Mouse (Mus musculus) CH12.LX (cell line): Measurements from ENCODE around the gene Wdr78. TPM values are rescaled to one million over a fixed set of nuclear protein-coding genes. Genes with fewer than 3 reads are reported as not detected.
A peak's percentile ranks its signal among the peaks of the same experiment; 100 is the strongest.

Experiments used
- DNase-seq: peaks from one replicate; pipeline ENCODE4 v3.0.0-alpha.2; 2013; ENCODE audit errors: extremely low read depth
- H3K27ac ChIP-seq: 2 replicates; pipeline ENCODE4 v1.5.1; 2012; ENCODE audit warnings: low read depth, mild to moderate bottlenecking, control low read depth, moderate library complexity; ENCODE audit not compliant: insufficient read depth
- H3K27me3 ChIP-seq: replicated peaks from 2 replicates; pipeline ENCODE3; 2012; ENCODE audit warnings: inconsistent platforms
- H3K36me3 ChIP-seq, 2 experiments: replicated peaks in 1 of 2; 2 replicates each; pipeline versions ENCODE3 to v1.6.1; 2012; ENCODE audit warnings: inconsistent platforms in 1 of 2, low read length in 1 of 2, mild to moderate bottlenecking in 1 of 2, mixed read lengths in 1 of 2, moderate library complexity in 1 of 2; ENCODE audit not compliant: control insufficient read depth in 1 of 2, insufficient read depth in 1 of 2
- H3K4me1 ChIP-seq, 2 experiments: 2 replicates each; pipeline ENCODE4 v1.6.1; 2012; ENCODE audit warnings: inconsistent platforms in 1 of 2, moderate library complexity in 1 of 2; ENCODE audit not compliant: insufficient read depth in 2 of 2, control insufficient read depth in 1 of 2
- H3K4me2 ChIP-seq: 2 replicates; pipeline ENCODE4 v1.6.1; 2012; ENCODE audit warnings: low read depth, mild to moderate bottlenecking, control low read depth; ENCODE audit not compliant: poor library complexity, insufficient read depth, severe bottlenecking
- H3K4me3 ChIP-seq, 3 experiments: fragments of 150-350 bp in 1 of 3; sonication (generic) in 1 of 3; replicated peaks in 1 of 3; 2 replicates each; pipeline versions ENCODE3 to v1.5.1; 2011 to 2012; ENCODE audit warnings: low read depth in 2 of 3, low read length in 2 of 3, mild to moderate bottlenecking in 2 of 3, moderate library complexity in 2 of 3, control low read depth in 1 of 3, improper control_type of control experiment in 1 of 3, inconsistent platforms in 1 of 3, mixed read lengths in 1 of 3; ENCODE audit not compliant: poor library complexity in 1 of 3
- H3K79me2 ChIP-seq: replicated peaks from 2 replicates; pipeline ENCODE4 v1.6.1; 2012; ENCODE audit warnings: mild to moderate bottlenecking, moderate library complexity; ENCODE audit not compliant: control insufficient read depth, poor library complexity, insufficient read depth, severe bottlenecking; ENCODE audit errors: extremely low read depth
- H3K9ac ChIP-seq: 2 replicates; pipeline ENCODE4 v1.6.1; 2012; ENCODE audit warnings: low read depth, mild to moderate bottlenecking, control low read depth, moderate library complexity; ENCODE audit not compliant: insufficient read depth
- H3K9me3 ChIP-seq: replicated peaks from 2 replicates; pipeline ENCODE3; 2012; ENCODE audit warnings: low read length, inconsistent platforms, mixed read lengths
- BHLHE40 ChIP-seq: IDR thresholded peaks from 2 replicates; pipeline ENCODE4 v1.6.1; 2011; ENCODE audit warnings: mild to moderate bottlenecking, low read depth, low read length, improper control_type of control experiment
- CHD1 ChIP-seq: IDR thresholded peaks from 2 replicates; pipeline ENCODE4 v1.6.1; 2012; ENCODE audit warnings: low read depth, low read length, improper control_type of control experiment, inconsistent platforms
- CTCF ChIP-seq, 2 experiments: IDR thresholded peaks in 1 of 2; conservative IDR thresholded peaks in 1 of 2; 2 replicates each; pipeline ENCODE4 v1.5.1; 2011 to 2012; ENCODE audit warnings: low read depth in 2 of 2, low read length in 2 of 2, improper control_type of control experiment in 1 of 2, inconsistent platforms in 1 of 2, mild to moderate bottlenecking in 1 of 2, moderate library complexity in 1 of 2
- E2F4 ChIP-seq: IDR thresholded peaks from 2 replicates; pipeline ENCODE4 v1.6.1; 2011; ENCODE audit warnings: low read depth, low read length, improper control_type of control experiment; ENCODE audit not compliant: insufficient replicate concordance
- ELF1 ChIP-seq: IDR thresholded peaks from 2 replicates; pipeline ENCODE4 v1.6.1; 2014; ENCODE audit warnings: low read depth, mild to moderate bottlenecking, inconsistent platforms, low read length, improper control_type of control experiment
- EP300 ChIP-seq: IDR thresholded peaks from 2 replicates; pipeline ENCODE4 v1.6.1; 2011; ENCODE audit warnings: low read length, improper control_type of control experiment
- ETS1 ChIP-seq: conservative IDR thresholded peaks from 2 replicates; pipeline ENCODE4 v1.6.1; 2012; ENCODE audit warnings: low read depth, mild to moderate bottlenecking, inconsistent platforms, low read length, improper control_type of control experiment, moderate library complexity
- GABPA ChIP-seq: IDR thresholded peaks from 2 replicates; pipeline ENCODE4 v1.6.1; 2012; ENCODE audit warnings: low read depth, low read length, improper control_type of control experiment, inconsistent platforms; ENCODE audit not compliant: insufficient replicate concordance
- HCFC1 ChIP-seq: IDR thresholded peaks from 2 replicates; pipeline ENCODE4 v1.6.1; 2012; ENCODE audit warnings: low read depth, mild to moderate bottlenecking, inconsistent platforms, low read length, improper control_type of control experiment
- JUN ChIP-seq: IDR thresholded peaks from 2 replicates; pipeline ENCODE4 v1.6.1; 2011; ENCODE audit warnings: low read depth, mild to moderate bottlenecking, low read length, improper control_type of control experiment, moderate library complexity; ENCODE audit not compliant: insufficient read depth
- MAFK ChIP-seq: IDR thresholded peaks from 2 replicates; pipeline ENCODE4 v1.6.1; 2011; ENCODE audit warnings: low read length, improper control_type of control experiment; ENCODE audit not compliant: insufficient replicate concordance
- MAX ChIP-seq: IDR thresholded peaks from 2 replicates; pipeline ENCODE4 v1.6.1; 2011; ENCODE audit warnings: low read length, improper control_type of control experiment
- MAZ ChIP-seq: IDR thresholded peaks from 2 replicates; pipeline ENCODE4 v1.6.1; 2012; ENCODE audit warnings: low read depth, mild to moderate bottlenecking, inconsistent platforms, low read length, improper control_type of control experiment, moderate library complexity
- MEF2A ChIP-seq: IDR thresholded peaks from 2 replicates; pipeline ENCODE4 v1.6.1; 2014; ENCODE audit warnings: low read depth, mild to moderate bottlenecking, inconsistent platforms, low read length, improper control_type of control experiment, borderline replicate concordance
- MYC ChIP-seq: IDR thresholded peaks from 2 replicates; pipeline ENCODE4 v1.6.1; 2011; ENCODE audit warnings: low read depth, mild to moderate bottlenecking, improper control_type of control experiment, low read length
- NELFE ChIP-seq: IDR thresholded peaks from 2 replicates; pipeline ENCODE4 v1.6.1; 2011; ENCODE audit warnings: low read depth, low read length, improper control_type of control experiment
- NRF1 ChIP-seq: IDR thresholded peaks from 2 replicates; pipeline ENCODE4 v1.6.1; 2014; ENCODE audit warnings: low read depth, mild to moderate bottlenecking, inconsistent platforms, low read length, improper control_type of control experiment, moderate library complexity
- PAX5 ChIP-seq: IDR thresholded peaks from 2 replicates; pipeline ENCODE4 v1.6.1; 2012; ENCODE audit warnings: low read length, inconsistent platforms, mixed read lengths
- POLR2A ChIP-seq: IDR thresholded peaks from 2 replicates; pipeline ENCODE4 v1.6.1; 2011; ENCODE audit warnings: low read depth, mild to moderate bottlenecking, improper control_type of control experiment, low read length
- POLR2AphosphoS2 ChIP-seq: IDR thresholded peaks from 2 replicates; pipeline ENCODE4 v1.6.1; 2011; ENCODE audit warnings: low read depth, low read length, improper control_type of control experiment
- RAD21 ChIP-seq: IDR thresholded peaks from 2 replicates; pipeline ENCODE4 v1.6.1; 2011; ENCODE audit warnings: low read depth, mild to moderate bottlenecking, low read length, improper control_type of control experiment, moderate library complexity
- SMC3 ChIP-seq: IDR thresholded peaks from 2 replicates; pipeline ENCODE4 v1.6.1; 2011; ENCODE audit warnings: low read depth, low read length, improper control_type of control experiment
- TCF12 ChIP-seq: IDR thresholded peaks from 2 replicates; pipeline ENCODE4 v1.6.1; 2014; ENCODE audit warnings: low read depth, mild to moderate bottlenecking, inconsistent platforms, low read length, improper control_type of control experiment
- UBTF ChIP-seq: IDR thresholded peaks from 2 replicates; pipeline ENCODE4 v1.6.1; 2012; ENCODE audit warnings: low read depth, mild to moderate bottlenecking, inconsistent platforms, low read length, improper control_type of control experiment, moderate library complexity
- USF1 ChIP-seq: IDR thresholded peaks from 2 replicates; pipeline ENCODE4 v1.6.1; 2014; ENCODE audit warnings: low read depth, mild to moderate bottlenecking, inconsistent platforms, low read length, improper control_type of control experiment
- USF2 ChIP-seq: conservative IDR thresholded peaks from 2 replicates; pipeline ENCODE4 v1.6.1; 2011; ENCODE audit warnings: low read depth, low read length, improper control_type of control experiment
- ZC3H11A ChIP-seq: IDR thresholded peaks from 2 replicates; pipeline ENCODE4 v1.6.1; 2012; ENCODE audit warnings: low read depth, mild to moderate bottlenecking, inconsistent platforms, low read length, improper control_type of control experiment
- ZMIZ1 ChIP-seq: IDR thresholded peaks from 2 replicates; pipeline ENCODE4 v1.6.1; 2012; ENCODE audit warnings: low read depth, mild to moderate bottlenecking, inconsistent platforms, low read length, improper control_type of control experiment
- ZNF384 ChIP-seq: IDR thresholded peaks from 2 replicates; pipeline ENCODE4 v1.6.1; 2012; ENCODE audit warnings: low read depth, low read length, improper control_type of control experiment, inconsistent platforms
- dilution Hi-C: fragments of 300-500 bp; cut with MboI; formaldehyde crosslinking; loops from 2 replicates; pipeline ENCODE4 v1.14.3; 2020; ENCODE audit warnings: low sequenced_read_pairs; ENCODE audit not compliant: extremely low pct_unique_long_range_greater_than_20kb, extremely low pct_ligation_motif_present
- in situ Hi-C: fragments of 300-500 bp; cut with MboI; formaldehyde crosslinking; loops from 3 replicates; pipeline ENCODE4 v1.14.3; 2019; ENCODE audit warnings: low sequenced_read_pairs, low pct_ligation_motif_present, low pct_unique_long_range_greater_than_20kb, mixed read lengths
- polyA plus RNA-seq: library from polyadenylated mRNA; unstranded; fragments of >175 nt; gene quantifications from 2 replicates; pipeline ENCODE4 v1.2.1, GENCODE M21; 2012; ENCODE audit warnings: low read depth; ENCODE audit not compliant: insufficient read length
- total RNA-seq, 2 experiments: library from RNA; depleted of rRNA; stranded (reverse); fragments of 300-350 nt in 1 of 2; fragments of >200 nt in 1 of 2; gene quantifications; 2 replicates each; pipeline ENCODE4 v1.2.3; 2012 to 2014

Wdr78 gene
- total and polyA plus RNA-seq, 3 experiments: 0.29 to 1.1 (median 0.63) TPM

DNA sequence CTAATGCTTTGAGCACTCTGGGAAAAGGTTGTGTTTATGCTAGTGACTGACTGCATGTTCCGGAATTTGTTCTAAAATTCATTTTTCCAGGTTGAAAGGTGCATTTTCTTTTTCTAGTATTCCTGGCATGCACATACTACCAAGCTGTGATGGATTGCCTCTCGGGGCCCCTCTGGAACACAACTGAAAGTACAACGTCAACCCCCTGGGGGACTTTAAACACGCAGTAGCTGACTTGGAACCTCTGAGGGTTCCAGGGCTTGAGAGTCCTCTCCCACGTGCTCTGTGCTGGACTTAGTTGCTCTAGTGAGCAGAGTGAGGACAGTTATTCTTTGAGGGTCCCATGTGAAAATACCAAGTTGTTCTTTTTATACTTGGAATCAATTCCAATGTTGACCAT, 37.6 kb upstream of the Wdr78 start:
- no peaks in the 10 kb centered on the region for H3K9me3 ChIP-seq
- TF ChIP-seq ELF1 (no peak), UBTF (no peak), JUN (no peak), ZMIZ1 (no peak), GABPA (no peak), NRF1 (no peak), ZNF384 (no peak), E2F4 (no peak), CTCF (conservative IDR thresholded peaks at IDR 0.05 in 1 of 2, IDR thresholded peaks at IDR 0.05 in 1 of 2; ENCODE audit: low read depth in 2 of 2, low read length in 2 of 2) (no peak), USF1 (no peak), MEF2A (no peak), NELFE (no peak), ETS1 (no peak), POLR2AphosphoS2 (no peak), RAD21 (no peak), MAX (no peak)
- no peak overlapping the region for H3K4me2 ChIP-seq
- dilution Hi-C loops: no loop called here
- peaks cover 3% of the 10 kb centered on the region; the same call in 1 of the 2 replicates for H3K79me2 ChIP-seq
- H3K27ac ChIP-seq: no peak overlapping the region
- in situ Hi-C loops: no loop called here
- no peak for DNase-seq
- H3K36me3 ChIP-seq: peaks cover 57 to 92% of the 10 kb centered on the region in 2 experiments
- H3K4me3 ChIP-seq: no peak overlapping the region
- H3K4me1 ChIP-seq: no peaks in the 10 kb centered on the region
- no peak overlapping the region for H3K9ac ChIP-seq
- H3K27me3 ChIP-seq: no peaks in the 10 kb centered on the region

DNA sequence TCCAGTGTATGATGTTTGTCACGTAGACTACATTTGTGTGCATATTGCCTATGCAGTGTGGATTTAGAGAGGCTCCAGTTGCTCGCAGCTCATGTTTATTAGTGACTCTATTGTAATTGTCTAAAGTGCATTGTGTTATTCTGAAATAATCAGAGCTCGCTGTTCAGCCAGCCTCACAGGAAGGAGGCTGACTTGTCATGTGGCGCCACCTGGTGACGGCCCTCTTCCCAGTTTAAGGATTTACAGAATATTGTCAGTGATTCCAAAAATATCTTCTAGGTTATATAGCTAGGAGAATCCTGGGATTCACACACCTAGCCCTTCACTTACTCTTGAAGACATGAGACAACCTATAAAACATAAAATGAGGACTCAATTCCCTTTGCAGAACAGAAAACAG, 32.0 kb upstream of the Wdr78 start:
- peak; percentile 56 for DNase-seq
- no peak overlapping the region for H3K27ac ChIP-seq
- no peaks in the 10 kb centered on the region for H3K9me3 ChIP-seq
- H3K36me3 ChIP-seq: peaks cover 42 to 81% of the 10 kb centered on the region in 2 experiments
- no peak overlapping the region for H3K4me3 ChIP-seq
- no peaks in the 10 kb centered on the region for H3K4me1 ChIP-seq
- no peak overlapping the region for H3K4me2 ChIP-seq
- TF ChIP-seq POLR2A (no peak), JUN (no peak), EP300 (no peak), TCF12 (no peak), NRF1 (no peak), CTCF (conservative IDR thresholded peaks at IDR 0.05 in 1 of 2, IDR thresholded peaks at IDR 0.05 in 1 of 2; ENCODE audit: low read depth in 2 of 2, low read length in 2 of 2) (peak; percentile 65 to 84; a peak in 3 of 4 replicates), CHD1 (no peak), USF2 (no peak), PAX5 (no peak), ETS1 (no peak), MAFK (no peak), NELFE (no peak), MEF2A (peak; percentile 22; the same call in 1 of the 2 replicates), ELF1 (no peak), MAZ (no peak), POLR2AphosphoS2 (no peak), MYC (no peak), USF1 (no peak), HCFC1 (no peak), UBTF (no peak), RAD21 (peak; percentile 74), E2F4 (no peak), SMC3 (peak; percentile 86), BHLHE40 (no peak), ZC3H11A (peak; percentile 43; the same call in 1 of the 2 replicates), ZMIZ1 (no peak)
- H3K9ac ChIP-seq: no peak overlapping the region
- dilution Hi-C loops (no loop called here), in situ Hi-C loops (loop anchor here (10.0 kb wide), 1 partner anchor 162 kb away; no protein-coding TSS in a partner anchor)
- H3K79me2 ChIP-seq: 0 out of 2 replicates have a peak, but pooled peaks cover 2% of the 10 kb centered on the region
- no peaks in the 10 kb centered on the region for H3K27me3 ChIP-seq
